Mouse (Mus musculus): ENCODE results near the gene Rps6kb1.

GRCm38 (mm10) chr11:86507334-86507733, 37.3 kb downstream of the Rps6kb1 start:
- TF ChIP-seq CTCF (IDR thresholded peaks at IDR 0.05; ENCODE audit: extremely low read depth, insufficient read depth, low read length): no peak
- TF ChIP-seq POLR2A (IDR thresholded peaks at IDR 0.05; ENCODE audit: extremely low read depth, insufficient read depth, low read length): no peak

All from cortical plate, adult 2 months (tissue).